Mouse (Mus musculus): ENCODE data around the gene Abcd3. TPM values are rescaled to one million over a fixed set of nuclear protein-coding genes. Genes with fewer than 3 reads are reported as not detected.

Abcd3 gene
- total RNA-seq, 2 experiments from 2014 or later, result 36.9 to 52.0 TPM

- DNase-seq, result no peak
- TF ChIP-seq CTCF (IDR thresholded peaks at IDR 0.05), result no peak
- intact Hi-C loops (cut with DNase I), result no loop called here
- H3K27ac ChIP-seq, result no peak overlapping the region
- no peak overlapping the region for H3K4me3 ChIP-seq
Measured at GRCm38 (mm10) chr3:121841412-121842014, 26.4 kb upstream of the Abcd3 start.

GRCm38 (mm10) chr3:121840351-121840750 lies 25.2 kb upstream of the Abcd3 start:
- no peak for TF ChIP-seq CTCF (IDR thresholded peaks at IDR 0.05)
- Histone ChIP-seq H3K4me3 (no peak overlapping the region), H3K27ac (no peak overlapping the region)
- no peak for DNase-seq
- intact Hi-C loops (cut with DNase I), result no loop called here

GRCm38 (mm10) chr3:121834732-121835131 lies 19.6 kb upstream of the Abcd3 start:
- Histone ChIP-seq H3K4me3 (no peak overlapping the region), H3K27ac (no peak overlapping the region)
- intact Hi-C loops (cut with DNase I), result no loop called here
- TF ChIP-seq CTCF (IDR thresholded peaks at IDR 0.05), result no peak
- no peak for DNase-seq

- no peak overlapping the region for H3K4me3 ChIP-seq
- H3K27ac ChIP-seq, result no peak overlapping the region
- no peak for TF ChIP-seq CTCF (IDR thresholded peaks at IDR 0.05)
- intact Hi-C loops (cut with DNase I), result no loop called here
- no peak for DNase-seq
Measured at GRCm38 (mm10) chr3:121834250-121834649, 19.1 kb upstream of the Abcd3 start.

GRCm38 (mm10) chr3:121825092-121825491 lies 10.0 kb upstream of the Abcd3 start:
- intact Hi-C loops (cut with DNase I), result no loop called here
- TF ChIP-seq CTCF (IDR thresholded peaks at IDR 0.05), result no peak
- no peak overlapping the region for H3K27ac ChIP-seq
- H3K4me3 ChIP-seq, result no peak overlapping the region
- no peak for DNase-seq

GRCm38 (mm10) chr3:121824319-121824718 lies 9.2 kb upstream of the Abcd3 start:
- H3K4me3 ChIP-seq, result no peak overlapping the region
- no peak for TF ChIP-seq CTCF (IDR thresholded peaks at IDR 0.05)
- intact Hi-C loops (cut with DNase I), result no loop called here

GRCm38 (mm10) chr3:121822643-121823042 lies 7.5 kb upstream of the Abcd3 start:
- no peak overlapping the region for H3K4me3 ChIP-seq
- no peak for DNase-seq
- H3K27ac ChIP-seq, result no peak overlapping the region
- TF ChIP-seq CTCF (IDR thresholded peaks at IDR 0.05), result no peak
- intact Hi-C loops (cut with DNase I), result no loop called here

More at GRCm38 (mm10) chr3:121824319-121824718, 9.2 kb upstream of the Abcd3 start:
- DNase-seq, result no peak
- H3K27ac ChIP-seq, result no peak overlapping the region

- no peak for TF ChIP-seq CTCF (IDR thresholded peaks at IDR 0.05)
- Histone ChIP-seq H3K4me3 (no peak overlapping the region), H3K27ac (no peak overlapping the region)
- intact Hi-C loops (cut with DNase I), result no loop called here
- DNase-seq, result no peak
Measured at GRCm38 (mm10) chr3:121821559-121822143, 6.5 kb upstream of the Abcd3 start.

- no peak for DNase-seq
- H3K27ac ChIP-seq, result no peak overlapping the region
- TF ChIP-seq CTCF (IDR thresholded peaks at IDR 0.05), result no peak
- intact Hi-C loops (cut with DNase I), result no loop called here
- no peak overlapping the region for H3K4me3 ChIP-seq
Measured at GRCm38 (mm10) chr3:121819693-121820200, 4.6 kb upstream of the Abcd3 start.

- DNase-seq, result no peak
- no peak overlapping the region for H3K4me3 ChIP-seq
- no peak overlapping the region for H3K27ac ChIP-seq
- TF ChIP-seq CTCF (IDR thresholded peaks at IDR 0.05), result no peak
- intact Hi-C loops (cut with DNase I), result no loop called here
Measured at GRCm38 (mm10) chr3:121818736-121819396, 3.8 kb upstream of the Abcd3 start.

GRCm38 (mm10) chr3:121815549-121816235 lies 590 bp upstream of the Abcd3 start:
- intact Hi-C loops (cut with DNase I), result no loop called here
- no peak; the same call in 1 of the 2 replicates for TF ChIP-seq CTCF (IDR thresholded peaks at IDR 0.05)
- Histone ChIP-seq H3K4me3 (peak overlapping the region; percentile 98), H3K27ac (peak overlapping the region; percentile 99)
- DNase-seq, result no peak

- Histone ChIP-seq H3K4me3 (peak overlapping the region; percentile 98), H3K27ac (peak overlapping the region; percentile 99)
- intact Hi-C loops (cut with DNase I), result no loop called here
- no peak for TF ChIP-seq CTCF (IDR thresholded peaks at IDR 0.05)
- no peak for DNase-seq
Measured at GRCm38 (mm10) chr3:121814413-121814864, 663 bp downstream of the Abcd3 start.

GRCm38 (mm10) chr3:121813834-121814233 lies 1.3 kb downstream of the Abcd3 start:
- no peak for DNase-seq
- Histone ChIP-seq H3K27ac (peak overlapping the region; percentile 99), H3K4me3 (peak overlapping the region; percentile 98)
- no peak for TF ChIP-seq CTCF (IDR thresholded peaks at IDR 0.05)
- intact Hi-C loops (cut with DNase I), result no loop called here

Data from gastrocnemius, adult 2 months (tissue).